Mouse (Mus musculus) kidney, embryonic 16.5 days (tissue): ENCODE data around the gene Rpl36a. TPM values are rescaled to one million over a fixed set of nuclear protein-coding genes. Genes with fewer than 3 reads are reported as not detected.

Experiments
- ATAC-seq: fragments of 200-750 bp; cut with Nextera tagmentation; 2 replicates; pipeline ENCODE4 v1.8.0; 2017; ENCODE audit warnings: moderate TSS enrichment; ENCODE audit not compliant: low FRiP score, low TSS enrichment
- H3K27ac ChIP-seq: fragments of 300-500 bp; sonication (generic); 2 replicates; pipeline ENCODE4 v1.5.1; 2014; ENCODE audit warnings: low read length
- H3K27me3 ChIP-seq: fragments of 300-500 bp; sonication (generic); 2 replicates; pipeline ENCODE4 v1.6.1; 2014; ENCODE audit warnings: low read length, control low read depth, mixed read lengths; ENCODE audit not compliant: insufficient read depth
- H3K36me3 ChIP-seq: fragments of 300-500 bp; sonication (generic); 2 replicates; pipeline ENCODE4 v1.6.1; 2014; ENCODE audit warnings: low read length, control low read depth, mixed read lengths; ENCODE audit not compliant: insufficient read depth
- H3K4me1 ChIP-seq: fragments of 300-500 bp; sonication (generic); 2 replicates; pipeline ENCODE4 v1.6.1; 2014; ENCODE audit warnings: low read length, control low read depth, mixed read lengths; ENCODE audit not compliant: insufficient read depth
- H3K4me2 ChIP-seq: fragments of 300-500 bp; sonication (generic); replicated peaks from 2 replicates; pipeline ENCODE4 v1.6.1; 2014; ENCODE audit warnings: low read depth, low read length
- H3K4me3 ChIP-seq: fragments of 300-500 bp; sonication (generic); 2 replicates; pipeline ENCODE4 v1.5.1; 2014; ENCODE audit warnings: mild to moderate bottlenecking, low read length
- H3K9ac ChIP-seq: fragments of 300-500 bp; sonication (generic); replicated peaks from 2 replicates; pipeline ENCODE4 v1.6.1; 2014; ENCODE audit warnings: low read length
- H3K9me3 ChIP-seq: fragments of 300-500 bp; sonication (generic); 2 replicates; pipeline ENCODE4 v1.6.1; 2016; ENCODE audit warnings: low read length, control low read depth
- WGBS: fragments of 180-500 bp; shearing (Covaris S2); extraction: QIAGEN DNeasy Blood & Tissue Kit; methylation state at CpG from one replicate; pipeline ENCODE4 v1.1.7; 2014; 5-methylcytosine and 5-hydroxymethylcytosine counted together
- polyA plus RNA-seq: library from polyadenylated mRNA; unstranded; fragments of >200 nt; fragmentation: Nextera tagmentation; extraction: Ambion mirVana; gene quantifications from 2 replicates; pipeline ENCODE4 v1.2.1, GENCODE M21; 2015

Gene Rpl36a
- polyA plus RNA-seq, 1 experiment from 2014 or later: 332 TPM

DNA sequence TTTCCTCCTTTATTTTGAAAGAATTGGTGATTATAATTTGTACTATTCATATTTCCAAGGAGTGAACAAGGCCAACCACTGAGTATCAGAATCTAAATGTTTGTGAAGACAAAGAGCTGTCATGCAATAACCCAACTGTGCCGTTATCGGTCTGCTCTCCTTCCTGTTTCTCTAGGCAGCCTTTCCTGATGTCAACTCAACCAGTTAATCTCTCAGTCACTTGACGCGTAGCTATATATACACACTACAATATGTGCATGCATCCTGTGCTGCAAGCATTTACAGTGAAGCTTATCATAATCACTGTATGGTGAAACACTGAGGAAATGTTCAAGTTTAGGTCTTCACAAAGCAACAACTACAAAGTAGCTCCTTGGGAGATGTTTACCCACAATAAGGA is 21.1 kb upstream of the Rpl36a start:
- peaks cover 3% of the 10 kb centered on the region; the same call in 1 of the 2 replicates for H3K27me3 ChIP-seq
- no peak overlapping the region for H3K4me3 ChIP-seq
- no peaks in the 10 kb centered on the region for H3K4me1 ChIP-seq
- no peaks in the 10 kb centered on the region for H3K9me3 ChIP-seq
- ATAC-seq: no peak
- H3K27ac ChIP-seq: no peak overlapping the region
- WGBS: 74% methylated on average over 4 of the region's 4 CpGs
- H3K36me3 ChIP-seq: no peaks in the 10 kb centered on the region
- H3K4me2 ChIP-seq: no peak overlapping the region
- H3K9ac ChIP-seq: no peak overlapping the region

DNA sequence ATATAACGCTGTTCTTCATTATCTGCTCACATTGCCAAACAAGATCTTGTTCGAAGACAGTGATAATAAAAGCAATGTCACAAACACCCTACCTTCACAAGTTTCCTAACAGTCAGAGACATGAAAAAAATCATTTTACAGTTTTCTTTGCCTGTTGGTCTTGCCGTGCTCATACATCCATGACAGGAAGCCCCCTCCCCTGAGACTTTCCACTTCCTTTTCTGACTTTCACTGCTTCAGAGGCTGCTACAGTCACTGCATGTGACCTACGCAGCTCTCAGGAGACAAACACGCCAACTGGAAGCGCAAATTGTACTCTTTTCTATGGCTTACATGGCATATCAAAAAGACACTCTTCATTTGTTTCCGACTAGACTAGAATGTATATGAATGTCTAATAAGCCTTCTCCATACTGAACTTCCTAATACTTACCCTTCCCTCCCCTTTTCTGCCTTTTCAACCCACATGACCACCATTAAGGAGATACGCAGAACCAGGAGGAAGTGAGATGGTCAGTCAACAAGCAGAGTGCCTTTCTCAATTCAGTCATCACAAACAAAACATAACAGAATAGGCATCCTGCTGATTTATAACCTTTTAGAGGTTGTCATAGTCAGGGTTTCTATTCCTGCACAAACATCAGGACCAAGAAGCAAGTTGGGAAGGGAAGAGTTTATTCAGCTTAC is 18.8 kb upstream of the Rpl36a start:
- WGBS: 82% methylated on average over 8 of the region's 8 CpGs

DNA sequence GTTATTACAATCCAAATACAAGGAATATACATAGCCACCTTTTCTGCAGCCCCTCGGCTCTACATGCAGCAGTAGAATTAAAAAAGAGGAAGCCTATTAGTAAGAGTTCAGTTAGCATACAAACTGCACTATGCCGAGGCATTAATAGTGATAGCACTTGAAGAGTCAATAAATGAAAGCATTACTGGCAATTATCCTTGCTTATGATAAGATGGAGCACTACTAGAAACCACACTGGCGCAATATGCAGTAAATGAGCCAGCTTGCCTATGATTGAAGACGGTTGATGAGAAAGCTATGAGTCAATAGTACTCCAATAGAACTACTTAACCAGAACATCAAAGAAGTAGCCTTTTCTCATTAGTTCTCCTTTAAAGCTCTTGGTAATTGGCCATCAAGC is 7.6 kb upstream of the Rpl36a start:
- ATAC-seq: no peak

More for the DNA sequence above, 18.8 kb upstream of the Rpl36a start:
- no peak overlapping the region for H3K27ac ChIP-seq
- no peaks in the 10 kb centered on the region for H3K36me3 ChIP-seq
- H3K4me3 ChIP-seq: no peak overlapping the region
- H3K9me3 ChIP-seq: no peaks in the 10 kb centered on the region
- no peak for ATAC-seq
- H3K27me3 ChIP-seq: peaks cover 3% of the 10 kb centered on the region; the same call in 1 of the 2 replicates
- no peak overlapping the region for H3K4me2 ChIP-seq
- H3K9ac ChIP-seq: no peak overlapping the region
- no peaks in the 10 kb centered on the region for H3K4me1 ChIP-seq

DNA sequence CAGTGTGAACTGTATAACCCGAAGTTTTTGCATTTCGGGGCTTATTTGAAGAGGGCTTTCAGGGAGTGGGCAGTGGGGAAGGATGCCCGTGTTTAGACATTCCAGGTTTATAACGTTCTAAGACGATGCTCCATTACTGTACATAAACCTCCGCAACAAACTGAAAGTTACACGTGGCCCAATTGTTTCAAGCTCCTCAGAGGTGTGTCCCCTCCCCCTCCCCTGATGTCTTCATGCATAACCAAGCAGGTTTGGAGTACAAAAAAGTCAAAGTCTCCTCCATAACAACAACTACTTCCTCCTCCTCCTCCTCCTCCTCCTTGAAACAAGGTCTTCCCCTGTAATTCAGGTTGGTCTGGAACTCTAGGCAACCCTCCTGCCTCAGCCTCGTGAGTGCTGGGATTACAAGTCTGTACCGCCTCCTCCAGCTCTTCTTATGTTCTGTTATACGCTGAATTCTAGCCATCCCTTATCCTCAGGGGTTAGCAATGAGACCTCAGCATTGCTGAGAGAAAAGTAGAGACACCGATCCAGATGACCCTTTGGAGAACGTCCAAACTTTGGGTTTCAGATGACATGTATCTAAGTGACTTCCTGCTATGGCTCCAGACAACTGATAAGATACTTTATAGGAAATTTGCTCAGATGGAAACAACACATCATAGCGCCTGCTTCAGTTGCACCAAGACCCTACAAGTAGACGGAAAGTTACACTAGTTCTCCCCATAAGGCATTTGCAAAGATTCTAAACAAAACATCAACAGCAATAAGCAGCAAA is 4.7 kb upstream of the Rpl36a start:
- H3K9ac ChIP-seq: no peak overlapping the region
- 83% methylated on average over 14 of the region's 14 CpGs for WGBS
- H3K4me2 ChIP-seq: no peak overlapping the region
- no peaks in the 10 kb centered on the region for H3K4me1 ChIP-seq
- H3K36me3 ChIP-seq: no peaks in the 10 kb centered on the region
- no peaks in the 10 kb centered on the region for H3K9me3 ChIP-seq
- H3K27me3 ChIP-seq: no peaks in the 10 kb centered on the region; the same call in 1 of the 2 replicates
- H3K4me3 ChIP-seq: no peak overlapping the region
- ATAC-seq: no peak
- H3K27ac ChIP-seq: no peak overlapping the region

More for the DNA sequence above, 7.6 kb upstream of the Rpl36a start:
- Histone ChIP-seq H3K36me3 (no peaks in the 10 kb centered on the region), H3K9me3 (no peaks in the 10 kb centered on the region), H3K27ac (no peak overlapping the region), H3K4me3 (no peak overlapping the region), H3K27me3 (no peaks in the 10 kb centered on the region), H3K4me1 (no peaks in the 10 kb centered on the region), H3K4me2 (no peak overlapping the region), H3K9ac (no peak overlapping the region)
- 81% methylated on average over 4 of the region's 4 CpGs for WGBS

DNA sequence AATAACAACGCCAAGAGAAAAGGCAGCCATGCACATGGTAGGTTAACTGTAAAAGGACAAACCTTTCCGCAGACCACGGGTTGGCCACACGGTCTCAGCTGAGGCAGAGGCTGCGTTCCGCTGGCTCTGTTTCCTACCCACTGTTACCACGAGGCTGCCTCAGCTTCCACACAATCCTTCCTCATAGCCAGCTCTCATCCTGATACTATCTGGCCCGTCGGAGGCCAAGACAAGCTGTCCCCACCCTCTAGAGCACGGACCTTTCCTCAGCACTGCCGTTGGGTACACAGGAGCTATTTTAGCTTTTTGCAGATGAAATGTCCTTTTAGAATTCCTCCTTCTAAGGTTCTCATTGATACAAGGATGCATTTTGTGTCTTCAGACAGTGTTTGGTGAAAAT is 3.2 kb upstream of the Rpl36a start:
- Histone ChIP-seq H3K4me1 (no peaks in the 10 kb centered on the region), H3K9me3 (no peaks in the 10 kb centered on the region), H3K36me3 (no peaks in the 10 kb centered on the region), H3K4me3 (no peak overlapping the region), H3K27me3 (no peaks in the 10 kb centered on the region; the same call in 1 of the 2 replicates), H3K27ac (no peak overlapping the region), H3K4me2 (no peak overlapping the region), H3K9ac (no peak overlapping the region)
- no peak for ATAC-seq
- 80% methylated on average over 11 of the region's 11 CpGs for WGBS

DNA sequence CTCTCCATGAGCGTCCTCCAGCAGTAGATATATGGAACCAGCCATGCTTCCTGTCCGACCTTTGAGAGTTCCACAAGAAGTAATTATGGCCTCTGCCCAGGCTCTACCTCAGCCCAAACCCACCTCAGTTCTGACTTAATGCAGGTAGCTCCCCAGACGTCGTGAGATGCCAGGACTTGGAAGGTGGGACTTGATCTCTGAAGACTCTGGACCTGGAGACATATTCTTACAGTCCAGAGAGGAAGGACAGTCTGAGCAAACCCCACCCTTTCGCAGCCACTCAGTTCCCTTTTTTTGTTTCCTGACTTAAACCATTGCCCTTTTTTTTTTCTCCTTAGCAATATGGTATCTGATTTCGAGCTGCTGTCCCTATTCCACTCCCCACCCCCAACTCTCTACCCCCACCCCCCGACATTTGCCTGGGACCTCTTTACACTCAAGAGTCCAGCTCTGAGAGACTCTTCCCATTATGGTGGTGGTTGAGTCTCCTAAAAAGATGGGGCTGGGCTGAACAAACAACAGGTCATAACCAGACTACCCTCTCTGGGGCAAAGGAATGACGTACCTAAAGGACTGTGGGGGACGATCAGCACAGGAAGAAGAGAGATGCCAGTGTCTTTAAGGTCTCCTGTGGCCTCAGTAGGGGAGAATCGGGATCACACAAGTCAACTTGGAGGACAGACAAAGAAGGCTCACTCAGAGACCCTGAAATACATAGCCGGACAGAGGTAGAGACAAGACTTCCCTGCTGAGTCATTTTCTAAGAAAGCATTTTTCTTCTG is 2.4 kb upstream of the Rpl36a start, which contains the start of gene Btk:
Btk (minus strand) TSS at position 683 of the 782 bp plus-strand sequence.
- Histone ChIP-seq H3K4me2 (no peak within 1 kb of the TSS), H3K9me3 (no peaks in the 10 kb centered on the region), H3K9ac (no peak within 1 kb of the TSS), H3K4me3 (no peak within 1 kb of the TSS), H3K36me3 (no peaks in the 10 kb centered on the region), H3K27ac (no peak within 1 kb of the TSS), H3K27me3 (no peaks in the 10 kb centered on the region; the same call in 1 of the 2 replicates), H3K4me1 (no peaks in the 10 kb centered on the region)
- no peak for ATAC-seq
- 80% methylated on average over 11 of the region's 11 CpGs for WGBS

DNA sequence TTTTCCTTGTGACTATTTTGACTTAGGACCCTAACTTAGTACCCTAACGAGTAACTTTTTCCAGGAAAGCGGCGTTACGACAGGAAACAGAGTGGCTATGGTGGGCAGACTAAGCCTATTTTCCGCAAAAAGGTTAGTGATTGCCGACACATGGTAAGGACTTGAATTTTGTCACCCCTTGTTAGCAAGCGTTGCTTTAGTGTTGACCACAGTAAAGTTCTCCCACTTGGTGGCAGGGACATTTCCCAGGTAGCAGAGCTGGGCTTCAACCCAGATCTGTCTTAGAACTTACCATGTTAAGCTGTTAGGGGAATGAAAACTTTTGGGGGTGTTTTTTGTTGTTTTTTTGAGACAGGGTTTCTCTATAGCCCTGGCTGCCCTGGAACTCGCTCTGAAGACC is 993 bp downstream of the Rpl36a start:
- H3K4me1 ChIP-seq: no peaks in the 10 kb centered on the region
- ATAC-seq: no peak
- peak overlapping the region; percentile 75 for H3K9ac ChIP-seq
- H3K27me3 ChIP-seq: no peaks in the 10 kb centered on the region; the same call in 1 of the 2 replicates
- H3K4me2 ChIP-seq: peak overlapping the region; percentile 66
- 0 out of 2 replicates have a peak, but pooled peaks cover 4% of the 10 kb centered on the region for H3K36me3 ChIP-seq
- H3K27ac ChIP-seq: 0 out of 2 replicates have a peak overlapping the region, but pooled peaks have one; percentile 92
- H3K9me3 ChIP-seq: no peaks in the 10 kb centered on the region
- peak overlapping the region; percentile 61 for H3K4me3 ChIP-seq
- WGBS: 36% methylated on average over 8 of the region's 8 CpGs

DNA sequence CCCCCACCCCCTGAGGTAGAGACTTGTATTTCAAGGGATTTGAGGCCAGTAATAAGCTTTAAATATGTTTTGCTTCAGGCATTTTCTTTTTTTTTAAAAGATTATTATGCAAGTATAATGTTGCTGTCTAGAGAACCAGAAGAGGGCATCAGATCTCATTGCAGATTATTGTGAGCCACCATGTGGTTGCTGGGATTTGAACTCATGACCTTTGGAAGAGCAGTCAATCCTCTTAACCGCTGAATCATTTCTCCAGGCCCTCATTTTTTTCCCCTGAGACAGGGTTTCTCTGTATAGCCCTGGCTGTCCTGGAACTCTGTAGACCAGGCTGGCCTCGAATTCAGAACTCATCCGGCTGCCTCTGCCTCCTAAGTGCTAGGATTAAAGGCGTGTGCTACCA is 2.8 kb downstream of the Rpl36a start:
- 80% methylated on average over 4 of the region's 4 CpGs for WGBS
- no peaks in the 10 kb centered on the region for H3K9me3 ChIP-seq
- H3K4me3 ChIP-seq: no peak overlapping the region
- no peak overlapping the region for H3K9ac ChIP-seq
- no peak for ATAC-seq
- no peaks in the 10 kb centered on the region; the same call in 1 of the 2 replicates for H3K27me3 ChIP-seq
- H3K4me1 ChIP-seq: no peaks in the 10 kb centered on the region
- H3K27ac ChIP-seq: no peak overlapping the region
- H3K4me2 ChIP-seq: no peak overlapping the region
- H3K36me3 ChIP-seq: 0 out of 2 replicates have a peak, but pooled peaks cover 4% of the 10 kb centered on the region

DNA sequence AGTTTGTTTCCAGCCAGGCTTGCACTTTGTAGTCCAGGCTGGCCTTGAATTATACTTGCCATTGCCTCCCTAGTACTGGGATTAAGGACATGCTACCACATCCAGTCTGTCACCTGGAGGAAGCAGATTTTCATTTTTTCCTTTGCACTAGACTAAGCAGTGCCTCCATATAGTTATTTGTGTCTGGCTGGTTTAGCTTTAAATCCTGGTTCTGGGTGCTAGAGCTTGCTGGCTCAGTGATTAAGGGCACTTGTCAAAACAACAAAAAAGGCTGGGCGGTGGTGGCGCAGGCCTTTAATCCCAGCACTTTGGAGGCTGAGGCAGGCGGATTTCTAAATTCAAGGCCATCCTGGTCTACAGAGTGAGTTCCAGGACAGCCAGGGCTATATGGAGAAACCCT is 3.5 kb downstream of the Rpl36a start:
- 89% methylated on average over 3 of the region's 3 CpGs for WGBS
- Histone ChIP-seq H3K4me3 (no peak overlapping the region), H3K9me3 (no peaks in the 10 kb centered on the region), H3K27ac (no peak overlapping the region), H3K27me3 (no peaks in the 10 kb centered on the region; the same call in 1 of the 2 replicates), H3K36me3 (0 out of 2 replicates have a peak, but pooled peaks cover 4% of the 10 kb centered on the region), H3K9ac (no peak overlapping the region), H3K4me1 (no peaks in the 10 kb centered on the region), H3K4me2 (no peak overlapping the region)
- no peak for ATAC-seq
